Mouse (Mus musculus) liver, postnatal 0 days (tissue): Measurements from ENCODE around the gene Myt1l.

Experiments
- CTCF ChIP-seq: sonication (generic); IDR thresholded peaks from 2 replicates; pipeline ENCODE4 v1.5.1; 2016; ENCODE audit warnings: antibody characterized with exemption, low read depth
- EP300 ChIP-seq: IDR thresholded peaks from 2 replicates; pipeline ENCODE4 v1.6.1; 2016; ENCODE audit warnings: antibody characterized with exemption, low read depth, mild to moderate bottlenecking

DNA sequence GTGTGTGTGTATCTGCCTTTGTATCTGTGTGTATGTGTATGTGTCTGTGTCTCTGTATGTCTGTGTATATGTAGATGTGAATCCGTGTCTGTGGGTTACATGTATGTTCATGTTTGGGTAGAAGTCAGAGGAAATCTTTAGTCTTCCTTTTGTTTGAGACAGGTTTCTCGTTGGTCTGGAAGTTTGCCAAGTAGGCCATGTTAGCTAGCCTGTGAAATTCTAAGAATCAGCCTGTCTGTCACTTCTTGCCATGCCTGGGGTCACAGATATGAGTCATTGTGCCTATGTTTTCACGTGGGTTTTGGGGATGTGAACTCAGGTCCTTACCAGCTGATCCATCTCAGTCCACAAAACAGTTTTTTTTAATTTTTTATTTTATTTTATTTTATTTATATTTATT is 128.9 kb downstream of the Myt1l start:
- TF ChIP-seq CTCF (no peak), EP300 (no peak)
